Mouse (Mus musculus) limb, embryonic 10.5 days (tissue): Measurements from ENCODE around the gene Unc93b1. TPM values are rescaled to one million over a fixed set of nuclear protein-coding genes. Genes with fewer than 3 reads are reported as not detected.

Experiments used
- DNase-seq: peaks from one replicate; pipeline ENCODE4 v3.0.0-alpha.2; 2017; ENCODE audit warnings: low spot score
- H3K27ac ChIP-seq: fragments of 300-500 bp; sonication (generic); 2 replicates; pipeline ENCODE4 v1.5.1; 2016; ENCODE audit warnings: mild to moderate bottlenecking
- H3K27me3 ChIP-seq: fragments of 300-500 bp; sonication (generic); 2 replicates; pipeline ENCODE4 v1.6.1; 2016; ENCODE audit warnings: low read depth, mild to moderate bottlenecking; ENCODE audit not compliant: poor library complexity, severe bottlenecking
- H3K36me3 ChIP-seq: fragments of 300-500 bp; sonication (generic); 2 replicates; pipeline ENCODE4 v1.6.1; 2016; ENCODE audit warnings: mild to moderate bottlenecking, moderate library complexity
- H3K4me1 ChIP-seq: fragments of 300-500 bp; sonication (generic); 2 replicates; pipeline ENCODE4 v1.6.1; 2016
- H3K4me3 ChIP-seq: fragments of 300-500 bp; sonication (generic); 2 replicates; pipeline ENCODE4 v1.5.1; 2016; ENCODE audit warnings: mild to moderate bottlenecking, moderate library complexity
- H3K9me3 ChIP-seq: fragments of 300-500 bp; sonication (generic); replicated peaks from 2 replicates; pipeline ENCODE4 v1.6.1; 2016; ENCODE audit warnings: mild to moderate bottlenecking
- WGBS: fragments of 180-500 bp; shearing (Covaris S2); methylation state at CpG from one replicate; pipeline ENCODE4 v1.1.7; 2016; 5-methylcytosine and 5-hydroxymethylcytosine counted together
- polyA plus RNA-seq: library from polyadenylated mRNA; unstranded; fragments of >200 nt; fragmentation: Nextera tagmentation; extraction: Ambion mirVana; gene quantifications from 2 replicates; pipeline ENCODE4 v1.2.1, GENCODE M21; 2016

Gene Unc93b1
- polyA plus RNA-seq, 1 experiment from 2014 or later, result 6.7 TPM

GRCm38 (mm10) chr19:3905261-3905969 is 29.6 kb upstream of the Unc93b1 start:
- H3K36me3 ChIP-seq, result peaks cover 57% of the 10 kb centered on the region
- peak; percentile 56 for DNase-seq
- peak overlapping the region; percentile 58 for H3K4me3 ChIP-seq
- peak overlapping the region; percentile 86 for H3K27ac ChIP-seq
- H3K27me3 ChIP-seq, result no peaks in the 10 kb centered on the region
- no peaks in the 10 kb centered on the region for H3K9me3 ChIP-seq
- peaks cover 42% of the 10 kb centered on the region for H3K4me1 ChIP-seq
- 34% methylated on average over 6 of the region's 6 CpGs for WGBS

- Histone ChIP-seq H3K4me1 (peaks cover 42% of the 10 kb centered on the region), H3K27ac (peak overlapping the region; percentile 86), H3K4me3 (peak overlapping the region; percentile 58), H3K9me3 (no peaks in the 10 kb centered on the region), H3K36me3 (peaks cover 66% of the 10 kb centered on the region), H3K27me3 (no peaks in the 10 kb centered on the region)
- DNase-seq, result no peak
- 39% methylated on average over 10 of the region's 10 CpGs for WGBS
Measured at GRCm38 (mm10) chr19:3906326-3906725, 28.7 kb upstream of the Unc93b1 start.

GRCm38 (mm10) chr19:3906795-3907786 is 27.9 kb upstream of the Unc93b1 start, which contains the start of gene Tcirg1:
Tcirg1 (minus strand) TSS chr19:3907133.
- WGBS, result 6% methylated on average over 36 of the region's 36 CpGs
- Histone ChIP-seq H3K9me3 (no peaks in the 10 kb centered on the region), H3K27me3 (no peaks in the 10 kb centered on the region), H3K4me3 (peak within 1 kb of the TSS; percentile 58), H3K27ac (peak within 1 kb of the TSS; percentile 86), H3K4me1 (peaks cover 49% of the 10 kb centered on the region), H3K36me3 (peaks cover 60% of the 10 kb centered on the region)
- peak; percentile 80 for DNase-seq

GRCm38 (mm10) chr19:3907876-3908660 is 26.9 kb upstream of the Unc93b1 start:
- Histone ChIP-seq H3K36me3 (peaks cover 51% of the 10 kb centered on the region), H3K4me3 (peak overlapping the region; percentile 58; the same call in 1 of the 2 replicates), H3K4me1 (peaks cover 51% of the 10 kb centered on the region), H3K9me3 (no peaks in the 10 kb centered on the region), H3K27me3 (no peaks in the 10 kb centered on the region), H3K27ac (no peak overlapping the region; the same call in 1 of the 2 replicates)
- 84% methylated on average over 8 of the region's 8 CpGs for WGBS
- DNase-seq, result no peak

DNA sequence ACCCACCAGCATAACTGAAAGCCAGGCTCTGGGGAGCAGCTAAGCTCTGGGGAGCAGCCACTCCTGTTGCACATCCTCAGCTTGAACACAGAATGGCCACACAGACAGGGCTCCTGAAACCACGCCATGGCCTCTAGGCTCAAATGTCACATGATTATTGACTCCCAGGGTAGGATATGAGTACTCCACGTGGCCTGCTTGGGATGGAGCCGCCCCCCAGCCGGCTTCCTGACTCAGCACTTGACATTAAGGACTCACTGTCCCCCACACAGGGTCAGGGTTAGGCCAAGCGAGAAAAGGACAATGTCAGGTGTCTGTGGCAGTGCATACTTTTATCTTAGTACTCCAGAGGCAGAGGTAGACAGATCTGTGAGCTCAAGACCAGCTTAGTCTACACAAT is 24.8 kb upstream of the Unc93b1 start:
- Histone ChIP-seq H3K4me1 (peaks cover 50% of the 10 kb centered on the region), H3K4me3 (no peak overlapping the region), H3K9me3 (no peaks in the 10 kb centered on the region), H3K36me3 (peaks cover 39% of the 10 kb centered on the region), H3K27ac (no peak overlapping the region), H3K27me3 (no peaks in the 10 kb centered on the region)
- 89% methylated on average over 5 of the region's 5 CpGs for WGBS
- no peak for DNase-seq

DNA sequence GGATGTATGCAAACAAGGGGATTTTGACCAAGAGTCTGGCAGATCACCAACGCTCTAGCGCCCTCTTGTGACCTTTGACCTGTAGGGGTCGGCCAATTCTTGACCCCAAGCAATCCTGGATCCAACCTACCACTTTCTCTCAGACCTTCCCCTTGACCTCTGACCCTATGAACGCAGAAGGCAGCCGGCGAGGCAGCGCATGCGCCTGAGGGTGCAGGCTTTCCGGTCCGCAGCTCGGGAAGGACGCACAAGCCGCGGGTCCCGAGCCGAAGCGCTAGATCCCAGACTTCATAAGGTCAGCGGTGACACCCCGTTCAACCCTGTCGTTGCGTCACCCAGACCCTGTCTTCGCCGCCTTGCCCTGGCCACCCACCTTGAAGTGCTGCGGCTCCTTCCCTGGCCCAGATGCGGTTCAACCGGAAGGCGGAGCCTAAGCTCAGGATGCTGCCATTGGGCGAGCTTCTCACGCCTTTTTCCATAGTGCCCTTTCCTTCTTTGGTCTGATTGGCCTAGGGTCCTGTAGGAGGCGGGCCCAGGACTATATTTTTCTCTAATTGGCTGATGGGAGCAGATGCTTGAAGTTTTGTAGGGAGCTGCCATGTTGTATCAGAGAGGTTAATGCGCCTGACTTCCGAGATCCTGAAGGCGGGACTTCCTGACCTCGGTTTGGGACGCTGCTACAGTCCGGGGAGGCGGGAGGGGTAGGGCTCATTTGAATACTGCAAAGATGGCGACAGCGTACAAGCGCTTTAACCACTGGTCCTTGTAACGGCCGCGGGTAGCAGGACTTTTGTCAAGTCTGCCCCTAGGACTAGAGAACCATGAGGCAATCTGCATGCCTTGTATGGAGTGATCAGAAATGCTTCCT is 22.4 kb upstream of the Unc93b1 start, which contains the start of gene Ndufs8:
Ndufs8 (minus strand) TSS at position 438 of the 868 bp plus-strand sequence.
- Histone ChIP-seq H3K9me3 (no peaks in the 10 kb centered on the region), H3K27me3 (no peaks in the 10 kb centered on the region), H3K4me1 (peaks cover 26% of the 10 kb centered on the region), H3K4me3 (peak within 1 kb of the TSS; percentile 59), H3K36me3 (peaks cover 39% of the 10 kb centered on the region), H3K27ac (peak within 1 kb of the TSS; percentile 88)
- DNase-seq, result peak; percentile 88
- under 1% methylated on average over 43 of the region's 43 CpGs for WGBS

DNA sequence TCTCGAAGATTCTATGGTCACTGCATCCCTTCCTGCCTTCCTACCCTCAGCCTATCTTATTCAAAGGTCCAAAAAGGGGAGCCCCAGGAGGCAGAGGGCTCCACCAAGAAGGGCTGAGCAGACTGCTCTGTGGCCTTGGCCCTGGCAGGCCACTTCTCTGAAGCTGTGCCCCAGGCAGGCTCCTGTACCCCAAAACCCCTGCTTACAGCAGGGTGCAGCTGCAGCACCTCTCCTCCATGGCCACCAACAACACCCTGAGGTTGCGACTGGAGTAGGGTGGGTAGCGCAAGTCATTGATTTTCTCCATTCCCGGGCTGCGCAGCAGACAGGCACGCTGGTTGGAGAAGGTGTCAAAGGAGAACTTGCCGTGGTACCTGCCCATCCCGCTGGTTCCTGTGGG is 21.3 kb upstream of the Unc93b1 start:
- Histone ChIP-seq H3K4me1 (peaks cover 23% of the 10 kb centered on the region), H3K27ac (peak overlapping the region; percentile 88), H3K36me3 (peaks cover 29% of the 10 kb centered on the region), H3K27me3 (no peaks in the 10 kb centered on the region), H3K9me3 (no peaks in the 10 kb centered on the region), H3K4me3 (peak overlapping the region; percentile 59)
- WGBS, result 87% methylated on average over 8 of the region's 8 CpGs
- DNase-seq, result no peak

DNA sequence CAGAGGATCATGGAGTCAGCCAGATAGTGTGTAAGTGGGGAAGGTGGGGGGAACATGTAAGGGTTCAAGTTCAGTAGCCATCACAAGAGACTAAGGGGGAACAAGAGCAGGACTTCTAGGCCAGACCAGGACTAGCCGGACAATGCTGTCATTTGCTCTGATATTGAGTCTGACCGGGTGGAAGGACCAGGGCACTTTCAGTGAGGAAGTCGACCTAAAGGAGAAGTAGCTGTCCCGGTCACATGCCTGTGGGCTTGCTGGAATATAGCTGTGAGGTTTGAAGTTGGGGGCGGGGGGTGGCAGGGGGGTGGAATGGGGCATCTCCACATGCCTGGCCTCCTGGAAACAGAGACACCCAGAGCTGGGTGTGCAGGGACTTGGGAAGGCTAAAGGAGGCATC is 20.5 kb upstream of the Unc93b1 start:
- Histone ChIP-seq H3K4me3 (no peak overlapping the region), H3K4me1 (peaks cover 23% of the 10 kb centered on the region), H3K9me3 (no peaks in the 10 kb centered on the region), H3K27me3 (no peaks in the 10 kb centered on the region), H3K27ac (no peak overlapping the region), H3K36me3 (peaks cover 20% of the 10 kb centered on the region)
- 91% methylated on average over 5 of the region's 5 CpGs for WGBS
- DNase-seq, result no peak

- DNase-seq, result no peak
- WGBS, result 82% methylated on average over 11 of the region's 11 CpGs
Measured at GRCm38 (mm10) chr19:3916727-3917126, 18.3 kb upstream of the Unc93b1 start.

DNA sequence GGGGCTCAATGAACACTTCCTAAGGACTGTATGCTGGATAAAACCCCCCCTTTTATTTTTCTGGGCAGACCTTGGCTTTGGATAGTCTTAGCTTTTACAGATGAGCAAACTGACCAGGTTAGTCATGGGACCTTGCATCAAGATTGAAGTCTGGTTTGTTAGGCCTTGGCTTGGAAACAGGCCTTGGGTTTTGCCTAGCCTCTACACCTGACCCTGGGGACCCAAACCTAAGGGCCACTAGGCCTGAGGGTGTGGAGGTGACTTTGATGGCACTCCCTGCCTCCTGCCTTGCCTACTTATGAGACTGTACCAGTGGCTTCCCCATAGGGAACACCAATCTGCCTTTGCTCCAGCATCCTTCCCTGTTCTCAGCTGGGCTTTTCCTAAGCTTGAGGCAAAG is 15.1 kb upstream of the Unc93b1 start:
- H3K4me3 ChIP-seq, result no peak overlapping the region
- no peaks in the 10 kb centered on the region for H3K9me3 ChIP-seq
- no peaks in the 10 kb centered on the region for H3K27me3 ChIP-seq
- H3K27ac ChIP-seq, result no peak overlapping the region
- H3K36me3 ChIP-seq, result no peaks in the 10 kb centered on the region
- H3K4me1 ChIP-seq, result peaks cover 9% of the 10 kb centered on the region; the same call in 1 of the 2 replicates
- DNase-seq, result no peak

More at GRCm38 (mm10) chr19:3916727-3917126, 18.3 kb upstream of the Unc93b1 start:
- peaks cover 19% of the 10 kb centered on the region for H3K4me1 ChIP-seq
- H3K36me3 ChIP-seq, result no peaks in the 10 kb centered on the region
- H3K9me3 ChIP-seq, result no peaks in the 10 kb centered on the region
- H3K4me3 ChIP-seq, result no peak overlapping the region
- H3K27ac ChIP-seq, result no peak overlapping the region
- no peaks in the 10 kb centered on the region for H3K27me3 ChIP-seq

DNA sequence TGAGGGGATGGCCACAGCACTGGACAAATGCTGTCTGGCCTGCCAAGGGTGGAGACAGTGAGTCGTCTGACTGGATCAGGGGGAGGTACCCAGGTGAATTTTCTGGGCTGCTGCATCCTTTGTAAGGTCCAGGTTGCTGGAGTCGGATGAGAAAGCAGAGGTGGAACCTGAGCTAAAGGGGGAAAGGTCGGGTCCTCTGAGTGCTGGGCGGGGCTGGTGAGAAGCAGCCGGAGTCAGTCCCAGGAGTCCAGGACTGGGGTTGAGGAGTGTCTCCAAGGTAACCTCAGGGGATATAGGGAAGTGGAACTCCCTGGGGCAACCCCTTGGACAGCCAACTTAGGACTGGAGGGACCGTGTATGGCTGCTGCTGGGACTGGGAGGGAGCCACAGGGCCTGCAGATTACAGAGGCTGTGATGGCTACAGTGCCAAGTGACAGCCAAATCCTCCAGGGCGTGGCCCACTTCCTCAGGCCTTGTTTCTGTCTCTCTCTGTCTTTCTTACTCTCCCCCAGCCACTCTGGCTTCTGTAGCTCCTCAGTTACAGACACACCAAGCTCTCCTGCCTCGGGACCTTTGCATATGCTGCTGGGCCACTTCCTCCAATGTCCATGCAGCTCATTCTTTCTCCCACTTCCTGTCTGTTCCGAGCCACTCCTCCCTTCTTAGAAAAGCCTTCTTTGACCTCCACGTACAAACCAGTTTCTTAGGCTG is 12.2 kb upstream of the Unc93b1 start:
- 62% methylated on average over 10 of the region's 10 CpGs for WGBS
- Histone ChIP-seq H3K27me3 (no peaks in the 10 kb centered on the region), H3K4me1 (peaks cover 9% of the 10 kb centered on the region; the same call in 1 of the 2 replicates), H3K9me3 (no peaks in the 10 kb centered on the region), H3K36me3 (no peaks in the 10 kb centered on the region), H3K27ac (peak overlapping the region; percentile 14; the same call in 1 of the 2 replicates), H3K4me3 (no peak overlapping the region)
- DNase-seq, result no peak
